Mouse (Mus musculus): ENCODE results near the gene Fem1b.

DNA sequence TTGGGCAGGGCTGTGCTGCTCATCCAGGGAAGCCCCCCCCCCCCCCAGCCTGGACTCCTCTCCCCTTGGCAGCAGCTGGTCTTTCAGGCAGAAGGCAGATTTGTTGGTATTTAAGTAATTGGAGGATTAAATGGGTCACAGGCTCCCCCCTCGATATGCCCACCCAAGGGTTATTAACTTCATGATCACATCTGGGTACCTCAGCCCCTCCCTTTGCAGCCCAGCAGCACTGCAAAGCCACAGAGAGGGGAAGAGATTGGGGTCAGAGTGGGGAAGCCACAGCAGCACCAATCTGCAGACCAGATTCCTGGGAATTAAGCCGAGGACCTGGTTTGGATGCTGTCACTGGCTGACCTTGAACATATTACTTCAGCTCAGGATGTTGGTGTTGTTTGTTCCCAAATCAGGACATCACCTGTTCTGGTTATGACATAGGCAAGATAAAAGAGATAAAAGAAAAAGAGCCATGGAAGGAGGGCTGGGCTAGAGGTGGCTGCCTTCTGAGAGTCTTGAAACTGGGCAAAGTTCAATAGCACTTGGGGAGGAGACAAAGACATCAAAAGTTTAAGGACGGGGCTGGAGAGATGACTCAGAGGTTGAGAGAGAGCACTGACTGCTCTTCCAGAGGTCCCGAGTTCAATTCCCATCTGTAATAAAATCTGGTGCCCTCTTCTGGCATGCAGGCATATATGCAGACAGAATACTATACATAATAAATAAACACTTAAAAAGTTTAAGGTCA is 24.1 kb upstream of the Fem1b start:
- TF ChIP-seq CTCF (IDR thresholded peaks at IDR 0.05; ENCODE audit: low read depth, low read length) (no peak), POLR2A (IDR thresholded peaks at IDR 0.05; ENCODE audit: insufficient read depth, low read length) (no peak)
